Mouse (Mus musculus) neural tube, embryonic 12.5 days (tissue): ENCODE data around the gene Ptpn6. TPM values are rescaled to one million over a fixed set of nuclear protein-coding genes. Genes with fewer than 3 reads are reported as not detected.

Experiments used
- ATAC-seq: fragments of 200-750 bp; cut with Nextera tagmentation; 2 replicates; pipeline ENCODE4 v1.8.0; 2017; ENCODE audit warnings: low read depth, mild to moderate bottlenecking, moderate TSS enrichment, moderate library complexity; ENCODE audit not compliant: low FRiP score
- H3K27ac ChIP-seq: fragments of 300-500 bp; sonication (generic); 2 replicates; pipeline ENCODE4 v1.5.1; 2016
- H3K27me3 ChIP-seq: fragments of 300-500 bp; sonication (generic); replicated peaks from 2 replicates; pipeline ENCODE4 v1.6.1; 2016; ENCODE audit warnings: mild to moderate bottlenecking
- H3K36me3 ChIP-seq: fragments of 300-500 bp; sonication (generic); 2 replicates; pipeline ENCODE4 v1.6.1; 2016; ENCODE audit warnings: mild to moderate bottlenecking
- H3K4me1 ChIP-seq: fragments of 300-500 bp; sonication (generic); 2 replicates; pipeline ENCODE4 v1.6.1; 2016
- H3K4me2 ChIP-seq: fragments of 300-500 bp; sonication (generic); replicated peaks from 2 replicates; pipeline ENCODE4 v1.6.1; 2016; ENCODE audit warnings: mild to moderate bottlenecking
- H3K4me3 ChIP-seq: fragments of 300-500 bp; sonication (generic); 2 replicates; pipeline ENCODE4 v1.5.1; 2016
- H3K9ac ChIP-seq: fragments of 300-500 bp; sonication (generic); 2 replicates; pipeline ENCODE4 v1.6.1; 2016; ENCODE audit warnings: mild to moderate bottlenecking
- H3K9me3 ChIP-seq: fragments of 300-500 bp; sonication (generic); 2 replicates; pipeline ENCODE4 v1.6.1; 2016; ENCODE audit warnings: mild to moderate bottlenecking
- WGBS: fragments of 180-500 bp; shearing (Covaris S2); methylation state at CpG from one replicate; pipeline ENCODE4 v1.1.7; 2016; 5-methylcytosine and 5-hydroxymethylcytosine counted together
- polyA plus RNA-seq: library from polyadenylated mRNA; unstranded; fragments of >200 nt; fragmentation: Nextera tagmentation; extraction: Ambion mirVana; gene quantifications from 2 replicates; pipeline ENCODE4 v1.2.1, GENCODE M21; 2016

Gene Ptpn6
- polyA plus RNA-seq, 1 experiment from 2014 or later = 6.6 TPM

DNA sequence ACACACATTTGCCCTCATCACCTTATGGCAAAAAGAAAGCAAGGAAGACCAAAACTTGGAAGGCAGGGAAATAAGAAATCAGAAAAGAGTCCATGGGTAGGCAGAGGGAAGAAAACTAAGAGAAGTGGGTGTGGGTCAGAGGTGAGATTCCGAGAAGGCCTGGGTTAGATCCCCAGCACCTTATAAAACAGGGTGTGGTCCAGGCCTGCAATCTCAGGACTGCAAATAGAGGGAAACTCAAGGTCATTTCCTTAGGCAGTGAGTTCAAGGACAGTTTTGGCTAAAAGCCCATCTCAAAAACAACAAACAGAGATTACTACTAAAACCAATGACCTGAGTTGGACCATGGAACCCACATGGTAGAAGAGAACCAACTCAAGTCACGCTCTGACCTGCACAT lies 15.3 kb upstream of the Ptpn6 start:
- ATAC-seq = no peak
- WGBS = 88% methylated on average over 2 of the region's 2 CpGs

GRCm38 (mm10) chr6:124750405-124750804 lies 11.9 kb upstream of the Ptpn6 start:
- H3K27ac ChIP-seq = no peak overlapping the region
- H3K36me3 ChIP-seq = peaks cover 36% of the 10 kb centered on the region
- no peaks in the 10 kb centered on the region for H3K9me3 ChIP-seq
- WGBS = 86% methylated on average over 8 of the region's 8 CpGs
- peaks cover 34% of the 10 kb centered on the region for H3K4me1 ChIP-seq
- no peak overlapping the region for H3K9ac ChIP-seq
- no peaks in the 10 kb centered on the region for H3K27me3 ChIP-seq
- no peak for ATAC-seq
- no peak overlapping the region for H3K4me2 ChIP-seq
- no peak overlapping the region for H3K4me3 ChIP-seq

More for the DNA sequence above, 15.3 kb upstream of the Ptpn6 start:
- Histone ChIP-seq H3K27me3 (no peaks in the 10 kb centered on the region), H3K4me3 (no peak overlapping the region), H3K36me3 (peaks cover 12% of the 10 kb centered on the region), H3K4me2 (0 out of 2 replicates have a peak overlapping the region, but pooled peaks have one; percentile 5), H3K9ac (no peak overlapping the region), H3K9me3 (no peaks in the 10 kb centered on the region), H3K4me1 (peaks cover 44% of the 10 kb centered on the region), H3K27ac (no peak overlapping the region)

GRCm38 (mm10) chr6:124746654-124747632 lies 8.4 kb upstream of the Ptpn6 start:
- no peak for ATAC-seq
- Histone ChIP-seq H3K4me3 (peak overlapping the region; percentile 52; the same call in 1 of the 2 replicates), H3K9ac (peak overlapping the region; percentile 85; the same call in 1 of the 2 replicates)

DNA sequence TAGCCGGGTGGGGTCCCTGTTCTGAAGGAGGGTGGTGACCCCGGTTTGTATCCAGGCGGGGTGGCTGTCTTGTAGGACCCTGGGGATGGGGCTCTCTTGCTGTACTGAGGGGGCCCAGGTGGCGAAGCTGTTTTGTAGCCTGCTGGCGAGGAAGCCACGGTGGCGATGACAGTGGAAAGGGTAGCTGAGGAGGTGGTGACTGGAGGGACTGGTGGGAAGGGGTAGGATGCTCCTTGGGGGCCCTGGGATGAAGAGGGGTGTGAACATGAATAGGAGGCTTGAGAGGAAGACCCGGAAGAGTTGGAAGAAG lies 7.7 kb upstream of the Ptpn6 start:
- ATAC-seq = no peak; the same call in none of the 2 replicates
- H3K27me3 ChIP-seq = no peaks in the 10 kb centered on the region
- H3K36me3 ChIP-seq = peaks cover 58% of the 10 kb centered on the region
- peak overlapping the region; percentile 87 for H3K27ac ChIP-seq
- H3K4me2 ChIP-seq = peak overlapping the region; percentile 97
- peak overlapping the region; percentile 52 for H3K4me3 ChIP-seq
- H3K4me1 ChIP-seq = peaks cover 29% of the 10 kb centered on the region
- no peaks in the 10 kb centered on the region for H3K9me3 ChIP-seq
- peak overlapping the region; percentile 85 for H3K9ac ChIP-seq
- WGBS = 16% methylated on average over 8 of the region's 8 CpGs

More at GRCm38 (mm10) chr6:124746654-124747632, 8.4 kb upstream of the Ptpn6 start:
- Histone ChIP-seq H3K27me3 (no peaks in the 10 kb centered on the region), H3K36me3 (peaks cover 58% of the 10 kb centered on the region), H3K9me3 (no peaks in the 10 kb centered on the region), H3K27ac (0 out of 2 replicates have a peak overlapping the region, but pooled peaks have one; percentile 87), H3K4me1 (peaks cover 25% of the 10 kb centered on the region), H3K4me2 (peak overlapping the region; percentile 97)
- 81% methylated on average over 7 of the region's 7 CpGs for WGBS

GRCm38 (mm10) chr6:124745490-124746295 lies 7.2 kb upstream of the Ptpn6 start:
- peak; percentile 81 for ATAC-seq
- peak overlapping the region; percentile 85 for H3K9ac ChIP-seq
- H3K4me1 ChIP-seq = peaks cover 29% of the 10 kb centered on the region
- no peaks in the 10 kb centered on the region for H3K9me3 ChIP-seq
- H3K27me3 ChIP-seq = no peaks in the 10 kb centered on the region
- peak overlapping the region; percentile 52 for H3K4me3 ChIP-seq
- WGBS = under 1% methylated on average over 85 of the region's 85 CpGs
- H3K27ac ChIP-seq = peak overlapping the region; percentile 87
- H3K36me3 ChIP-seq = peaks cover 58% of the 10 kb centered on the region
- peak overlapping the region; percentile 97 for H3K4me2 ChIP-seq

GRCm38 (mm10) chr6:124744755-124745321 lies 6.3 kb upstream of the Ptpn6 start:
- Histone ChIP-seq H3K27me3 (no peaks in the 10 kb centered on the region), H3K4me3 (peak overlapping the region; percentile 52), H3K9me3 (no peaks in the 10 kb centered on the region), H3K36me3 (peaks cover 58% of the 10 kb centered on the region), H3K4me1 (peaks cover 32% of the 10 kb centered on the region), H3K4me2 (peak overlapping the region; percentile 97), H3K9ac (no peak overlapping the region), H3K27ac (no peak overlapping the region)
- WGBS = 75% methylated on average over 26 of the region's 26 CpGs
- ATAC-seq = no peak

- H3K27me3 ChIP-seq = no peaks in the 10 kb centered on the region
- peaks cover 46% of the 10 kb centered on the region for H3K36me3 ChIP-seq
- 89% methylated on average over 8 of the region's 8 CpGs for WGBS
- peaks cover 44% of the 10 kb centered on the region for H3K4me1 ChIP-seq
- H3K27ac ChIP-seq = no peak overlapping the region
- H3K9me3 ChIP-seq = no peaks in the 10 kb centered on the region
- no peak overlapping the region for H3K9ac ChIP-seq
- no peak for ATAC-seq
- H3K4me3 ChIP-seq = no peak overlapping the region
- no peak overlapping the region for H3K4me2 ChIP-seq
Measured at GRCm38 (mm10) chr6:124743647-124744046, 5.1 kb upstream of the Ptpn6 start.

GRCm38 (mm10) chr6:124742839-124743514 lies 4.5 kb upstream of the Ptpn6 start:
- ATAC-seq = no peak
- H3K9ac ChIP-seq = no peak overlapping the region

DNA sequence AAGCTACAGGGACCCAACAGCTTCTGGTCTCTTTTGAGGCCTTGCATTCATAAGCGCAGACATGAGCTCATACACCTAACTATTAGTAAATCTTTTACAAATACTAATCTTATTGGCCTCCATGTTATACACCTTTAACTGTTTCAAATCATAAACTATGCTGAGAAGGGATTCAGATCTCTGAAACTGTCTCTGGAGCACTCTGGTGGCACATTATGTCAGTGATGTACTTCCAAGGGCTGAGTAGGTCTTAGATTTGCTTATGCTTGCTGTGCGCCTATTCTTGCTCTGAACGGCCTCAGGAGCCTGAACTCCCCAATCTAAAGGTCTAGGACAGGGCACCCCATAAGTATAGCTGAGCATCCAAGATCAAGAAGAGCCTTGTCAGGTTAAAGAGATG lies 3.3 kb upstream of the Ptpn6 start:
- peak overlapping the region; percentile 40 for H3K9ac ChIP-seq
- H3K27me3 ChIP-seq = no peaks in the 10 kb centered on the region
- peak overlapping the region; percentile 77 for H3K4me2 ChIP-seq
- H3K4me1 ChIP-seq = peaks cover 44% of the 10 kb centered on the region
- 71% methylated on average over 3 of the region's 3 CpGs for WGBS
- peak overlapping the region; percentile 99; the same call in 1 of the 2 replicates for H3K27ac ChIP-seq
- no peak for ATAC-seq
- peaks cover 29% of the 10 kb centered on the region for H3K36me3 ChIP-seq
- H3K9me3 ChIP-seq = no peaks in the 10 kb centered on the region
- peak overlapping the region; percentile 64 for H3K4me3 ChIP-seq

More at GRCm38 (mm10) chr6:124742839-124743514, 4.5 kb upstream of the Ptpn6 start:
- WGBS = 88% methylated on average over 15 of the region's 15 CpGs
- no peaks in the 10 kb centered on the region for H3K27me3 ChIP-seq
- H3K4me3 ChIP-seq = no peak overlapping the region
- no peak overlapping the region for H3K27ac ChIP-seq
- no peak overlapping the region for H3K4me2 ChIP-seq
- peaks cover 47% of the 10 kb centered on the region for H3K4me1 ChIP-seq
- peaks cover 40% of the 10 kb centered on the region for H3K36me3 ChIP-seq
- no peaks in the 10 kb centered on the region for H3K9me3 ChIP-seq

DNA sequence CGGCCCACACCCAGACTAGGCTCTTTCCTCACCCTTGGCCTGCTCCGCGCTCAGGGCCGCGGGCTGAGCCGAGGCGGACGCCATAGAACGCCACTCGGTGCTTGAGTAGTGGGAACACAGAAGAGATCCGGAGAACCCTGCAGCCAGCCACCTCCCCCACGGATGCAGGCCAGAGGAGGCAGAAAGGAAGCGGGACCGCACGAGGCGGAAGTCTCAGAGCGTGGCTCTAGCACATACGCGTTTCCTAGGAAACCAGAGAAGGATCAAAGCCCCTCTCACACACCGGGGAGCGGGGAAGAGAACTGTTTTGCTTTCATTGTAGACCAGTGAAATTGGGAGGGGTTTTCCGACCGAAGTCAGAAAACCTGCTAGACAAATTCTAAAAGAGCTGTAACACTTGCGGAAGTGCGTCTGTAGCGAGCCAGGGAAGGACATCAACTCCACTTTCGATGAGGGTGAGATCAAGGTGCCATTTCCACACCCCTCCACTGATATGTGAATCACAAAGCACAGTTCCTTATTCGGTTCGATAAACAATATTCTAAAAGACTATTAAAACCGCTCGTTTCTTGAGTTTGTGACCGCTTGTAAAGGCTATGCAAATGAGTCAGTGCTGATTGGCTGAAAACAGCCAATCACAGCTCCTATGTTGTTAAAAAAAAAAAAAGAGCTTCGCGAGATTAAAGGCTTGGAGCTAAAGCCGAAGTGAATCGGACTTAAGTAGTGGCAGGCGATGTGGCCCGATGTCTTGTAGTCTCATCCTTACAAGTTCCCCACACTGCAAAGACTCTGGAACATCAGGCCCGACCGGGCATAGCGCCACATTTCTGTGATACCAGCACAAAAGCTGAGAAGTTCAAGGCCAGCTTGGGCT lies 2.6 kb upstream of the Ptpn6 start, which contains the start of gene Grcc10:
Grcc10 (minus strand) TSS at position 487 of the 874 bp plus-strand sequence.
- ATAC-seq = peak; percentile 79
- H3K4me3 ChIP-seq = peak within 1 kb of the TSS; percentile 64
- peaks cover 37% of the 10 kb centered on the region for H3K4me1 ChIP-seq
- no peaks in the 10 kb centered on the region for H3K9me3 ChIP-seq
- H3K36me3 ChIP-seq = peaks cover 25% of the 10 kb centered on the region
- WGBS = under 1% methylated on average over 41 of the region's 41 CpGs
- H3K9ac ChIP-seq = peak within 1 kb of the TSS; percentile 89
- H3K27me3 ChIP-seq = no peaks in the 10 kb centered on the region
- peak within 1 kb of the TSS; percentile 99 for H3K27ac ChIP-seq
- H3K4me2 ChIP-seq = peak within 1 kb of the TSS; percentile 77
